Mouse (Mus musculus): ENCODE measurements around the gene Unk. TPM values are rescaled to one million over a fixed set of nuclear protein-coding genes. Genes with fewer than 3 reads are reported as not detected.

The Unk gene
- total and polyA plus RNA-seq, 3 experiments, result 21.7 to 42.3 TPM; not detected in 1

DNA sequence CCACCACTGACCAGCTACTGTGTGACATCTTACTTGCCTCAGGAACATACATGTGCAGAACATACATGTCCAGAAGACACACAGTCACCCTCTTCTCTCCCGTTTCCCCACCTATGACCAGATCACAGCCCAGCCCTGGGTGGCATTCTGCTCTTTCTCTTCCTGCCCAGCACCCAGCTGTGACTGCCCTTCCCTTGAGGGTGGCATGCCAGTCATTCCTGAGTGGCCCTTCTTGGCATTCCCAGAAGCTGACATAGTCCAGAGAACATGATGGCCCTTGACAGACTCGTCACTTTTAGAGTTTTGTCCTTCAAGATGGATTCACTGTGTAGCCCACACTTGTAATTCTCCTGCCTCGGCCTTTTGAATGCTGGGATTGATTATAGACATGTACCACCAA, 42.5 kb downstream of the Unk start:
- no peak overlapping the region for H3K27ac ChIP-seq (ENCODE audit: control insufficient read depth, low read depth, low read length)
- H3K36me3 ChIP-seq (ENCODE audit: control insufficient read depth in 1 of 2, insufficient read depth in 2 of 2, low read length in 2 of 2), result peaks cover 0 to 16% of the 10 kb centered on the region in 2 experiments; a peak in 2 of 4 replicates
- peaks cover 9 to 13% of the 10 kb centered on the region in 2 experiments for H3K4me1 ChIP-seq (ENCODE audit: control insufficient read depth in 1 of 2, insufficient read depth in 2 of 2, low read length in 2 of 2)
- peaks cover 20% of the 10 kb centered on the region for H3K79me2 ChIP-seq (ENCODE audit: control insufficient read depth, insufficient read depth, low read length, poor library complexity)
- no peaks in the 10 kb centered on the region for H3K27me3 ChIP-seq (ENCODE audit: control insufficient read depth in 1 of 2, insufficient read depth in 2 of 2, low read length in 2 of 2)
- H3K9me3 ChIP-seq (replicated peaks; ENCODE audit: insufficient read depth, low read length), result no peaks in the 10 kb centered on the region
- H3K9ac ChIP-seq (ENCODE audit: control insufficient read depth, low read depth, low read length, poor library complexity, severe bottlenecking), result no peak overlapping the region
- no peak for DNase-seq (ENCODE audit: low read depth, low spot score)
- TF ChIP-seq ZNF384 (IDR thresholded peaks at IDR 0.05; ENCODE audit: low read depth, low read length) (no peak), NRF1 (IDR thresholded peaks at IDR 0.05; ENCODE audit: insufficient read depth, low read depth, low read length, poor library complexity, severe bottlenecking) (no peak), POLR2AphosphoS2 (IDR thresholded peaks at IDR 0.05; ENCODE audit: low read length) (no peak), TAL1 (IDR thresholded peaks at IDR 0.05; ENCODE audit: low read length) (no peak), GATA1 (IDR thresholded peaks at IDR 0.05; ENCODE audit: low read depth, low read length) (no peak), USF1 (IDR thresholded peaks at IDR 0.05; ENCODE audit: low read depth, low read length) (no peak), JUND (IDR thresholded peaks at IDR 0.05; ENCODE audit: low read depth, low read length) (no peak), CTCF (IDR thresholded peaks at IDR 0.05 in 2 of 3, conservative IDR thresholded peaks at IDR 0.05 in 1 of 3; ENCODE audit: control insufficient read depth in 1 of 3, insufficient read depth in 1 of 3, low read depth in 2 of 3, low read length in 3 of 3, poor library complexity in 1 of 3, severe bottlenecking in 1 of 3) (no peak), RCOR1 (IDR thresholded peaks at IDR 0.05; ENCODE audit: low read depth, low read length) (no peak), BHLHE40 (IDR thresholded peaks at IDR 0.05; ENCODE audit: borderline replicate concordance, low read depth, low read length) (no peak), KAT2A (conservative IDR thresholded peaks at IDR 0.05; ENCODE audit: low read depth, low read length) (no peak), MXI1 (IDR thresholded peaks at IDR 0.05; ENCODE audit: low read depth, low read length) (no peak), GABPA (IDR thresholded peaks at IDR 0.05; ENCODE audit: low read depth, low read length) (no peak), MEF2A (IDR thresholded peaks at IDR 0.05; ENCODE audit: extremely low read depth, insufficient replicate concordance, low read depth, low read length, poor library complexity, severe bottlenecking) (no peak), SMC3 (IDR thresholded peaks at IDR 0.05; ENCODE audit: low read depth, low read length) (no peak)
- no peak overlapping the region for H3K4me3 ChIP-seq (ENCODE audit: control insufficient read depth in 1 of 2, insufficient read depth in 1 of 2, low read depth in 2 of 2, low read length in 2 of 2)

- H3K9me3 ChIP-seq (replicated peaks; ENCODE audit: insufficient read depth, low read length), result no peaks in the 10 kb centered on the region
- peak overlapping the region; percentile 87 for H3K27ac ChIP-seq (ENCODE audit: control insufficient read depth, low read depth, low read length)
- H3K27me3 ChIP-seq (ENCODE audit: control insufficient read depth in 1 of 2, insufficient read depth in 2 of 2, low read length in 2 of 2), result no peaks in the 10 kb centered on the region
- peak overlapping the region; percentile 54 for H3K9ac ChIP-seq (ENCODE audit: control insufficient read depth, low read depth, low read length, poor library complexity, severe bottlenecking)
- H3K36me3 ChIP-seq (ENCODE audit: control insufficient read depth in 1 of 2, insufficient read depth in 2 of 2, low read length in 2 of 2), result peaks cover 0 to 24% of the 10 kb centered on the region in 2 experiments; a peak in 2 of 4 replicates
- DNase-seq (ENCODE audit: low read depth, low spot score), result peak; percentile 84
- H3K4me1 ChIP-seq (ENCODE audit: control insufficient read depth in 1 of 2, insufficient read depth in 2 of 2, low read length in 2 of 2), result peaks cover 11 to 21% of the 10 kb centered on the region in 2 experiments
- H3K79me2 ChIP-seq (ENCODE audit: control insufficient read depth, insufficient read depth, low read length, poor library complexity), result peaks cover 21% of the 10 kb centered on the region
- H3K4me3 ChIP-seq (ENCODE audit: control insufficient read depth in 1 of 2, insufficient read depth in 1 of 2, low read depth in 2 of 2, low read length in 2 of 2), result no peak overlapping the region
- TF ChIP-seq MYB (IDR thresholded peaks at IDR 0.05; ENCODE audit: low read depth, low read length) (no peak), UBTF (IDR thresholded peaks at IDR 0.05; ENCODE audit: borderline replicate concordance, insufficient read depth, low read depth, low read length) (no peak), NRF1 (IDR thresholded peaks at IDR 0.05; ENCODE audit: insufficient read depth, low read depth, low read length, poor library complexity, severe bottlenecking) (no peak), CHD2 (IDR thresholded peaks at IDR 0.05; ENCODE audit: low read length) (no peak), HCFC1 (IDR thresholded peaks at IDR 0.05; ENCODE audit: low read depth, low read length) (0 out of 2 replicates have a peak, but pooled peaks have one; percentile 24), MAFK (IDR thresholded peaks at IDR 0.05; ENCODE audit: borderline replicate concordance, low read depth, low read length) (no peak), ZC3H11A (IDR thresholded peaks at IDR 0.05; ENCODE audit: low read depth, low read length) (no peak), SIN3A (IDR thresholded peaks at IDR 0.05; ENCODE audit: low read length) (0 out of 2 replicates have a peak, but pooled peaks have one; percentile 23), GATA1 (IDR thresholded peaks at IDR 0.05; ENCODE audit: low read depth, low read length) (no peak), TAL1 (IDR thresholded peaks at IDR 0.05; ENCODE audit: low read length) (no peak; the same call in 1 of the 2 replicates), MEF2A (IDR thresholded peaks at IDR 0.05; ENCODE audit: extremely low read depth, insufficient replicate concordance, low read depth, low read length, poor library complexity, severe bottlenecking) (no peak), GABPA (IDR thresholded peaks at IDR 0.05; ENCODE audit: low read depth, low read length) (no peak), ZNF384 (IDR thresholded peaks at IDR 0.05; ENCODE audit: low read depth, low read length) (peak; percentile 69), MYC (IDR thresholded peaks at IDR 0.05; ENCODE audit: low read depth, low read length) (no peak), ETS1 (IDR thresholded peaks at IDR 0.05; ENCODE audit: low read depth, low read length) (no peak), EP300 (IDR thresholded peaks at IDR 0.05; ENCODE audit: low read depth in 1 of 2, low read length in 2 of 2) (peak in 1 of 2 experiments; percentile 13; a peak in 1 of 4 replicates), RAD21 (IDR thresholded peaks at IDR 0.05; ENCODE audit: low read depth, low read length) (no peak), TCF12 (IDR thresholded peaks at IDR 0.05; ENCODE audit: low read depth, low read length) (no peak), SMC3 (IDR thresholded peaks at IDR 0.05; ENCODE audit: low read depth, low read length) (no peak), NELFE (IDR thresholded peaks at IDR 0.05; ENCODE audit: low read depth, low read length) (peak; percentile 40), MXI1 (IDR thresholded peaks at IDR 0.05; ENCODE audit: low read depth, low read length) (no peak), BHLHE40 (IDR thresholded peaks at IDR 0.05; ENCODE audit: borderline replicate concordance, low read depth, low read length) (no peak), ELF1 (IDR thresholded peaks at IDR 0.05; ENCODE audit: low read depth, low read length) (peak; percentile 27; the same call in 1 of the 2 replicates)
These were observed 44.4 kb downstream of the Unk start for GRCm38 (mm10) chr11:116074436-116074991.

Measured in MEL (cell line).